Mouse (Mus musculus) adrenal gland (tissue): ENCODE measurements around the gene Tmem106a.
"Not testable (repeated sequence)": the region's sequence is repeated elsewhere in the genome, so short reads cannot be mapped to it uniquely, and the experiment has no call there.

ENCODE experiments used
- intact Hi-C: fragments of 180-260 bp; cut with DNase I; formaldehyde crosslinking; loops from one replicate; pipeline ENCODE4 v1.15.1; 2025

Tmem106a gene

DNA sequence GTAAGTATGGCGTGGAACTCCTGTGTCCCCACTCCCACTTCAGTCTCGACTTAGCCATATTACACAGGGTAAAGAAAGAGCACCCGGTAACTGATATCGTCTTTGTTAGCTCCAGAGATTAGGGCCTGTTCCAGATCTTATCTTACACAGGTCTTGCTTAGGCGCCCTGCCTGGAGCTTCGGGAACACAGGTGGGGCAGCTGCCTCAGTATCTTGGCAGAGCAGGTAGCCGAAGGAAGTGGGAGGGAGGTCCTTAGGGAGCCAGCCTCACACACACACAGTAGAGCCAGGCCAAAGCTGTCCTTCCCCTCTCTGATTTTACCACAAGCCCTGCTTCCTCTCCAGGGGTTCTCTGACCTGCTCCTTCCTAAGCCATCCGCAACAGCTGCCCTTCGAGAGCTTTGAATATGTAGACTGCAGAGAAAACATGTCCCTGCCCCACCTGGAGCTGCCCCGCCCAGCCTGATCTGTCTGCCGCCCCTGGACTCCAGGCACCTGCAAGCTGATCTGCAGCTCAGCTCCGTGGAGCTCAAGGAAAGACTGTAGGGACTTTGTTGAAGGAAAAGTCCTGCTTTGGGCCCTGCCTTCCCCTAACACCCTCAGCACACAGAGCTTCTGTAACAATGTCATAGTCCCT, 8.1 kb downstream of the Tmem106a start:
- intact Hi-C loops = no loop called here

DNA sequence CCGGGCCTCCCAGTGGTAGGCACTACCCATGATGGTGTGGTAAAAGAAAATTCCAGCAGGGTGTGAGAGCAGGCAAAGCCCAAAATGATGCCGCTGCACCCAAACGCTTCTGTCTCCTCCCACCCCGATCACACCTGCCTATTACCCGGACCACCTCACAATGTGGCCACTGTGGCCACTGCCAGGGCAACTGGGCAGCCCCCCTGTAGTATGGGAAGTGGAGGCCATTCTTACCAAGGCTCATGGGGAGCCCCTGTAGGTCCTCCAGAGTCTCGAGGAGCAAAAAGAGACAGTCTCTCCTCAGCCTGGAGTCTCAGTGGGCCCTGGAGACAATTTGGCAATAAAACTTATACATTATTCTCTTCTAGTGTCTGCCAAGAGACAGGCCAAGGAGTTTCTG, 17.1 kb downstream of the Tmem106a start, which contains the start of gene Gm11634:
Gm11634 (minus strand) TSS at position 101 of the 400 bp plus-strand sequence.
- intact Hi-C loops = no loop called here

DNA sequence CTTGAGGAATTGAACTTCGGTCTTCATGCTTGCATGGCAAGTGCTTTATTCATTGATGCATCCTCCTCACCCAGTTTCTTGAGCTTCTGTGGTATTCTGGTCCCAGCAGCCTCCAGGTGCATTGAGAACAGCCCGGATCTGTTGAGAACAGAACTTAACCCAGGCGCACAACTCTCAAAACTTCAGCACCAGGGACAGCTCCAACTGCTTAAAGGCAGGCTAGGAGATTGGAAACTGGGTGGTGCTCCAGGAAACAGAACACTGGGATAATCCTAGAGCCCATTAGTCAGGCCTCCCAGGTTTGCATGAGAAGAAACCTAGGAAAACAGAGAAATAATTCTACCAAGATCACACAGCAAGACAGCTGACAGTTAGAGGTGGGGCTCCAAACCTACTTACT, 20.4 kb downstream of the Tmem106a start:
- intact Hi-C loops = no loop called here

DNA sequence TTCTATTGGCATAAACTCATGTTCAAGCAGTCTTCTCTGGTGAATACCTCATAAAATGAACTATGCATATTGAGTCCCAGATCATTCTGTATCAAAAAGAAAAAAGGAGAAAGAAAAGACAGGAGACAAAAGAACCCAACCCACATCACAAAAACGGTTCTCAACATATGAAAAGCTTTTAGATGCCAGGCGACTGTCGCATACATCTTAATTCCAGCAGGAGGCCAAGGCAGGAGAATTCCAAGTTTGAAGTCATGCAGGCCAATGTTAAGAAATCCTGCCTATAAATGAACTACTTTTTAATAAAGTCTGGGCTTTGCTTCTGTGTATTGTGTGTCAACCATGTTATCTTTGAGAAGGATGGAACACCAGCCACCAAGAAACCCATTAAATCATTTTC, 22.1 kb downstream of the Tmem106a start:
- intact Hi-C loops = no loop called here

DNA sequence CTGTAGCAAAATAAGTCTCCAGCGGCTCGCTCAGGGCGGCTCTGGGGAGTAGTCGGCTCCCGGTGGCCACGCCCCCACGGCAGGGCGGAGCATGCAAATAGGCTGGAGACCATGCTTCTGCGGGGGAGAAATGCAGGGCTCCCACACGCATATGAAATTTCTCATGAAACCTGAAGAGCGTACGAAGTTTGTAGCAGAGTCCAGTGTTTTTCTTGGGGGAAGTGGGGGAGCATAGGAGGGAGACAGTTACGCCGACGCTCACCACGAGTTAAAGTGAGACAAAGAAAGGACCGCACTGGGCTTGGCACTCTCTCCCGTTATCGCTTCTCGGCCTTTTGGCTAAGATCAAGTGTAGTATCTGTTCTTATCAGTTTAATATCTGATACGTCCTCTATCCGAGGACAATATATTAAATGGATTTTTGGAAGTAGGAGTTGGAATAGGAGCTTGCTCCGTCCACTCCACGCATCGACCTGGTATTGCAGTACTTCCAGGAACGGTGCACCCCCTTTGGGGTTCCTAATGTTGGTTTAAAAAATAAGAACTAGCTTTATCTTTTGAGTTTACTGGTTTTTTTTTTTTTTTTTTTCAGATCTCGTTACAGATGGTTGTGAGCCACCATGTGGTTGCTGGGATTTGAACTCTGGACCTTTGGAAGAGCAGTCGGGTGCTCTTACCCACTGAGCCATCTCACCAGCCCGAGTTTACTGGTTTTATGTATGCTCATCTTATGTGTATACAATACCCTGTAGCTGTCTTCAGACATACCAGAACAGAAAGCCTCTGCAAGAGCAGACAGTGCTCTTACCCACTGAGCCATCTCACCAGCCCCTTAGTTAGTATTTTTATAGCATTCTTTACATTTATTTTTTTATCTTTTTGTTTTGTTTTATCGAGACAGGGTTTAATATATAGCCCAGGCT, 22.8 kb downstream of the Tmem106a start:
- intact Hi-C loops = not testable (repeated sequence)

DNA sequence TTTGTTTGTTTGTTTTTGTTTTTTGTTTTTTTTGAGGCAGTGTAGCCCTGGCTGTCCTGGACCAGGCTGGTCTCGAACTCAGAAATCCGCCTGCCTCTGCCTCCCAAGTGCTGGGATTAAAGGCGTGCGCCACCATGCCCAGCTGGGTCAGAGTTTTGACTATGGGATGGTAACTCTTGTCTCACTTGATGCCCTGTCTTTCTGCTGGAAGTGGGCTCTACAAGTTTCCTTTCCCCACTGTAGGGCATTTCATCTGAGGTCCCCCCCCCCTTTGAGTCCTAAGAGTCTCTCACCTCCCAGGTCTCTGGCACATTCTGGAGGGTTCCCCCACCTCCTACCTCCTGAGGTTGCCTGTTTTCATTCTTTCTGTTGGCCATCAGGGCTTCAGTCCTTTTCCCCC, 25.1 kb downstream of the Tmem106a start:
- intact Hi-C loops = not testable (repeated sequence)

DNA sequence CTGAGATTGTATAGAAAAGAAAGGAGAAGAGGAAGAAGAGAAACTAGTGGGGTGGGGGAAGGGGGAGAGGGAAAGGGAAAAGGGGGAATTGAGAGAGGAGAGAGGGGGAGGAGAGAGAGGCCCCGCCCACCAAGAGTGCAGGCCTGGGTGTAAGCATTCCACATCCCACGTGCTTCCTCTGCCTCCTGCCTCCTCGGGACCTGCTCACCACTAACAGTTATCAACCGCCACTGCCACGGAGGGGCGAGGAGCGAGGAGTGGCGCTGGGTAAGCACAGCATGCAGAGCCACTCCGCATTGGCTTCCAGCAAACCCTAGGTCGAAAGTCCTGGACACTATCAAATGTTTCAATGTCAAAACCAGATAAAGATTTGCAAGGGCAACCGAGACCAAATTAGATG, 28.4 kb downstream of the Tmem106a start:
- intact Hi-C loops = no loop called here

DNA sequence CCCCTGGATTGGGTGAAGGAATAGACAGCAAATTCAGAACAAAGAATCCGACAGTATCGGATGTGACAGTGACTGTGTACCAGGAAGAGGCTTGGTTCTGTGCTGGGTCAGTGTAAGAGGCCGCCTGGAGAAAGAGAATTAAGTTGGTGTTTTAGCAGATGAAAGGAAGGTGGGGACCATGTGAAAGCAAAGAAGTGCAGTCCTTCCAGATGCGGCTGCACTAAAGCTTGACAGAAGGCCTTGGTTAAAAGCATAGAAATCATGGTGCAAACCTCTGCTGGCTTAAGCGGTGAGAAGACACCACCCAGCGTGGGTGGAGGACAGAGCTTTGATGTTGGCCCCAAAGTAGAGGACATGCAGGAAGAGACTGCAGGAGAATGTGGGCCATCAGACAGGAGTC, 31.6 kb downstream of the Tmem106a start:
- intact Hi-C loops = no loop called here

DNA sequence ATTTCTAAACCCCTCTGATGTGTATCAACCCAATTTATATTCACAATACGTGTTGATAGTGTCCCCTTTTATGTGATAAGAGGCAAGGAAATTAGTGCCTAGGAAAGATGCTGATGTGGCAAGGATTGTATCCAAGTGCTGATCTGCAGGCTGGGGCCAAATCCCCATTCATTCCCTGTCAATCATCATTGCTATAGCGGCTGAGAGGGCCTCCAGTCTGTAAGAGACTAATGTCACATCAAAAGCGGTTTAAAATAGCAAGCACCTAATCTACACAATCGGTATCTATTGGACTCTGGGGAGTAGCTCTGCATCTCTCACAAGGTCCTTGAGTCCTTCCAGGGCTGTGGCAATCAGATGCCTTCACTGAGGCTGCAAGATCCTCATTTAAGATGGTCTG, 32.1 kb downstream of the Tmem106a start:
- intact Hi-C loops = no loop called here

DNA sequence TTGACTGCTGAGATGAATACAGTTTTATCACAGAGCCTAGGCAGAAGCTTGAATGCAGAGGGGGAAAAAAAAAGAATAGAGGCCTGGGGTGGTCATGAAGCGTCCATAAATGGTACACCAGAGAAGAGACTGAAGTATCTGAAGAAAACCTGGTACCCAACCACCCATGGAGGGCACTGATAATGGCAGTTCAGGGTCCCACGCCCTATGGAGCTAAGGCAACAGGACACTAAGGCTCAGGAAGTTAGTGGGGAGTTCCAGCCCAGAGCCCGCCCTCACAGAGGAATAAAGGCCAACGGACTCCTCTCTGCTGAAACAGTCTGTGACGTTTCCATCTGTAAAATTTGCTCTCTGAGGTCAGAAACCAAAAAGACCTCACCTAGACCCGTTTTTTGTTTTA, 33.3 kb downstream of the Tmem106a start:
- intact Hi-C loops = no loop called here

DNA sequence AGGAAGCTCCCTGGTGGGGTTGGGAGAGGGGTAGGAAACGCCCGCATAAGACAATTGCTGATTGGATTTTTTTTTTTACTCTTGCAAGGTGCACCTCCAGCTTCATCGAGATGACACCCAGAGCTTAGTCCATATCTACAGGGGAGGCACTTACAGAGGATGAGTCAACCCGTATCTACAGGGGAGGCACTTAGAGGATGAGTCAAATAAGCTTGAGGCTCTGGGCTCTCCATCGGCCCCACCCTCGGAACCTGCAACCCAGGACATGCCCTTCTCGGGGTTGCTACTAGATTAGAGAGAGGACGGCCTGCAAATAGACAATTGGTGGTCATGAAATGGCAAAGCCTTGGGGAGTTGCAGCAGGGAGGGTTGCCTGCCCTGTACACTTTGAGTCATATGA, 34.1 kb downstream of the Tmem106a start:
- intact Hi-C loops = no loop called here

DNA sequence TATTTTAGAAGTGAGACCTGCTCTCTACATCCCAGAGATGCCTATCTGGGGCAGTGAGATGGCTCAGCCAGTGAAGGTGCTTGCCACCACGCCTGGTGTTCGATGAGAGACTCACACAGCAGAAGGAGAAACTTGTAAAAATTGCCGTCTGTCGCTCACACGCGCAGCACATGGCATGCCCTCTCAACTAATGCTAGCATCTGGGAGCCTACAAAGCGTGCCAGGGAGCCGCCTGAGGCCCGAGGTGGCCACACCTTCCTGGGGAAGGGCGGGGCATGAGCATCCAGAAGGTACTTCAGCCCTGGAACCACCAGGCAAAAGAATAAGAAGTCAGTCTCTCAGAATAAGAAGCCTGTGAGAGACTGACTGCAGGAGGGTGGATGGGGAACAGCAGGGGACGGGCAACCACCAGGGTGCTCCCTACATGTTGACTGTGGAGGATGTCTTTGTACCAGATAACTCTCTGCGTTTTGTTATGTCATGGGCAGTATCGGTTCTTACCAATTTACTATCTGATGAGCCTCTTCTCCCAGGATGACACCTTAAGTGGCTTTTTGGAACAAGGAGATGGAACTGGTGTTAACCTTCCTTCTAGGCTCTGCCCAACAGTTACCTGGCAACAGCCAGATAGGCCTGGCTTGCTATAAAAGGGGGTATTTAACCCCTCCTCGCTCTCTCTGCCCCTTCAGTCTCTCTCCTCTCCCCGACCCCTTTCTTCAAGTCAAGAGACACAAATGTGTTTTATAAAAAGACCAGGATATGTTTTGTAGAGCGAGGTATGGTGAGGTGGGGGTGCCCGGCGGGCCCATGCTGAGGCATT, 35.1 kb downstream of the Tmem106a start:
- intact Hi-C loops = no loop called here

DNA sequence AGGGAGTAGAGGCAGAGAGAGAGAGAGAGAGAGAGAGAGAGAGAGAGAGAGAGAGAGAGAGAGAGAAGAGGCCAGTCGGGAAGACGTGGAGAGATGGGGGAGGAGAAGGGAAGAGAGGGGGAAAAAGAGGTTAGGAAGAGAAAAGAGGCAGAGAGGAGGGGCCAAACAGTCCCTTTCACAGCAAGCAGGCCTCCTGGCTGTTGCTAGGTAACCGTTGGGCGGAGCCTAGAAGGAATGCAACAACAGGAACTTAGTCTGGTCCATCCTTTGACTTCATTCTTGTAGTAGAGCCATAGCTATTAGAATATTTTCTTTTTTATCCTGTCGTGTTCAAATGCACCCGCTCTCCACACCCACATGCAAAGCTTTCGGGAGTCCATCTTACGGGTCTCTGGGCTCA, 35.8 kb downstream of the Tmem106a start:
- intact Hi-C loops = no loop called here

DNA sequence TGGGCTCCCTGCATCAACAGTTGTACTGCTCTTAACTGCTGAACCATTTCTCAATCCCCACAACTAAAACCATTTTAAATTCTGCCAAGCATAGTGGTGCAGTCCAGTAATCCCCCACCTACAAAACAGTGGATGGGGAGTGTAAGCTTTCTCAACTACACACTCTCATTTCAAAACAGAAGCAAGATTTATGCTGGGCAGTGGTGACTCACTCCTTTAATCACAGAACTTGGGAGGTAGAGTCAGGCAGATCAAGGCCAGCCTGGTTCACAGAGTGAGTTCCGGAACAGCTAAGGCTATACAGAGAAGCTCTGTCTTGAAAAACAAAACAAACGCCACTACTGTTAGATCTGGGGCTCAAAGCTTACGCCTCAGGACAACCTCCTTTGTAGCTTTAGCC, 36.6 kb downstream of the Tmem106a start:
- intact Hi-C loops = no loop called here

DNA sequence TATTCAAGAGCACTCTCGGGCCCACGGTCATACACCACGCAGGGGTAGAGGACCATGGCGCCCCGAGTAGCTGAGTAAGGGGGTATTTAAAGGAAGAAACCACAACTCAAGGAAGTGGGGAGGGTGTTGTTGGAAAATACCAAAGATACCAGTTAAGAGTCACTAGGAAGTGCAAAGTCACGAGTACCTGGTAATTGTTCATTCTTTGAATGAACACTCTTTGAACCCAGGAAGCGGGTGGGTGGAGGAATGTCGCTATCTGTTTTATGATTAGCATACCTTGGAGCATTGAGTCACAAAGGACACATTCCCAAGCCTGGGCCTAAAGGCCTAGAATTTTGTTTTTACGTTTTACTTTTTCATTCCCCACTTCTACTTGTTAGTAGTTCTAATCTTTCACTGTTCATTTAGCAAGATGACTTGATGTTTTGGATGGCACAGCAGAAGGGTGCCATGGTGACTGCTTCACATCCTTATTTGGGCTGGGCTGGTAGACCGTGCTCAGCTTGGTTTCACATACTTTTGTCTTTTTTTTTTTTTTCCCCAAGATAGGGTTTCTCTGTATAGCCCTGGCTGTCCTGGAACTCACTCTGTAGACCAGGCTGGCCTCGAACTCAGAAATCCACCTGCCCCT, 38.1 kb downstream of the Tmem106a start:
- intact Hi-C loops = not testable (repeated sequence)

DNA sequence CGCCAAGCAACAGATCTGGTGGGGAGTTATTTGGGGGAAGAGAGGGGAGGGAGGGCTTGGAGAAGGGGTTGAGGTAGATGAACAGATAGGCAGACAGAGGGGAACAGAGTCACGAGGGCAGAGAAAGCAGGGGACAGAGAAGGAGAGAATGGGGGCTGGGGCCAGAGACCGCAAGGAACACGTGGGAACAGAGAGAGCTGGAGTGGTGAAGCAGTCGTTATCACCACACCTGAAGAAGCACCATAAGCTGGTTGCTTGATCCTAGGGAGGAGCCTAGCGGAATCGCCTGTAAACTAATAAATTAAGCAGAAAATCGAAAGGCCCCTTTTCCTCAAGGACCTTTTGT, 44.6 kb downstream of the Tmem106a start:
- intact Hi-C loops = no loop called here

DNA sequence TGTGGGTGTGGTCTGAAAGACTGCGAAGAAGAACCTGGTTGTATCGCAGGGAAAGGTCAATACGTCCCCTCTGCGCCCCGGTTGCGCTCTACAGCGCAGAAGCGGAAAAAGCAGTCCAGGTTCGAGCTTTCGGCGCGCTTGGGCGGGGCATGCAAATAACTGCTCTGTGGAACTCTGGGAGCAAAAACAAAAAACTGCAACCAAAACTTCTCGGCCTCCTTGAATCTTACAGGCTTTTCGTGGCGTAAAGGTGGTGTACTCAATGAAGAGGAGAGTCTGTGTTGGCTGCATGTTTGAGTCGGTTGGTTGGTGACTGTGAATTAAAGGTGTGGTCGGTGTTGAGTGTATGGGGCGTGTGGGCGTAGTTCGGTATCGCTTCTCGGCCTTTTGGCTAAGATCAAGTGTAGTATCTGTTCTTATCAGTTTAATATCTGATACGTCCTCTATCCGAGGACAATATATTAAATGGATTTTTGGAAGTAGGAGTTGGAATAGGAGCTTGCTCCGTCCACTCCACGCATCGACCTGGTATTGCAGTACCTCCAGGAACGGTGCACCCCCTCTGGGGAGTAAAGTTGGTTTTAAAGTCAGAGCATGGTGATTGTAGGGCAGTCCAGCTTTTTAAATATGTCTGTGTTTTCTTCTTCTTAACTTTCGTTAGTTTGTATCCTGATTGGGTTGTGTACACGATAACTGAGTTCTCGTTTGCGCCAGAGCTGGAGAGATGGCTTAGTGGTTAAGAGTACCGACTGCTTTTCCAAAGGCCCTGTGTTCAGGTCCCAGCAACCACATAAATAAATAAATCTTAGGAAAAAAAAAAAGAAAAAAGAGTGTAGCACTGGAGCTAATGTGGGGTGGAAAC, 45.2 kb downstream of the Tmem106a start, which contains the start of gene Rdm1:
Rdm1 (plus strand) TSS at position 201 of the 862 bp plus-strand sequence.
- intact Hi-C loops = no loop called here

DNA sequence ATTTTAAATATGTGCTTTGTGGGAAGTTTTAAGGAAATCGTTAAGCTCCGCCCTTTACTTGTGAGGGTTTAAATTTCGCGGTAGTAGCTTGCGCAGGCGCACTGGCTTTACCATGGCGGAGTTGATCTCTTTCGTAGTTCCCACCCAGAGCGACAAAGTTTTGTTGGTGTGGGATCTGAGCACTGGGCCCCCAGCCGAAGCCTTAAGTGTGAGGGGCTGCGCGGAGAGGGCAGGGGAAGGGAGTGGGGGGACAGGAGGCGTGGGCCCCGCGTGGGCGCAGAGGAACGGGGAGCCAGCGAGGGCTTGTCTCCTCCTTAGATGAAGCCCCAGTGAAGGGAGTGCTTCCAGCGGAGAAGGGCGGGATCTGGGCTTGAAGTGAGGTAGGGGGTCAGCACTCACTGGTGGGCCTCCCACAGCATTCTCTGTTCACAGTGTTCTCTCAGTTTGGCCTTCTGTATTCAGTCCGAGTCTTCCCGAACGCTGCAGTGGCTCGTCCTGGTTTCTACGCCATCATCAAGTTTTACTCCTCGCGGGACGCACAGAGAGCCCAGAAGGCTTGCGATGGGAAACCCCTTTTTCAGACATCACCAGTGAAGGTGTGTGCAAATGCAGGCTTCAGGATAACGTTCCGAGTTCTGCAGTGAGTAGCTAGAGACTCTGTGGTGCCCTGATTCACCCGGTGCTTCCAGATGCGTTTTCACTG, 46.0 kb downstream of the Tmem106a start:
- intact Hi-C loops = no loop called here

DNA sequence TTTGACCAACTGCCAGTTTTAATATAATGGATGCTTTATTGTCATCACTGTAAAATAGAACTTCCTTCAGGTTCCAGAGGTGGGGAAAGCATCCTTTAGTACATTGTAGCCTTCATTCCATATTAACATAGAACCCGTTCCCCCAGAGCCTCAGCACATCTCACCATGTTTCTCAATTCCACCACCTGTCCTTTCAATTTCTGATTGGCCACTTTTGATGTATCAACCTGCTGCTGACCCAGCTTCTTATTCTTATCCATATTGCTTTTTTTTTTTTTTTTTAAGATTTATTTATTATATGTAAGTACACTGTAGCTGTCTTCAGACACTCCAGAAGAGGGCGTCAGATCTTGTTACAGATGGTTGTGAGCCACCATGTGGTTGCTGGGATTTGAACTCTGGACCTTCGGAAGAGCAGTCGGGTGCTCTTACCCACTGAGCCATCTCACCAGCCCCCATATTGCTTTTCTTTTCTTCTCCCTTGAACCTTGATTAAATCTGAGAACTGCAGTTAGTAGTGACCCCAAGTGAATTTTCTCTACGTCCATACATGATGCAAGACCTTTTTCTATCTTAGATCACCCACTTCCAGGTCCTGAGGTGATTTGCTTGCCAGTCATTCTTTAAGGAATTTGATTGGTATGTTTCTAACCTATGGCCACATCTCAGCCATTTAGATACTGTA, 46.8 kb downstream of the Tmem106a start:
- intact Hi-C loops = not testable (repeated sequence)
